Mouse (Mus musculus) MEL (cell line): Measurements from ENCODE around the gene Cln5. TPM values are rescaled to one million over a fixed set of nuclear protein-coding genes. Genes with fewer than 3 reads are reported as not detected.

Experiments used
- DNase-seq: peaks from one replicate; pipeline ENCODE4 v3.0.0; 2011; ENCODE audit warnings: low read depth, low spot score
- H3K27ac ChIP-seq: 2 replicates; pipeline ENCODE4 v1.5.1; 2012; ENCODE audit warnings: low read depth, mild to moderate bottlenecking, control low read depth, low read length, moderate library complexity; ENCODE audit not compliant: control insufficient read depth
- H3K27me3 ChIP-seq, 2 experiments: fragments of 150-350 bp in 1 of 2; sonication (generic) in 1 of 2; 2 replicates each; pipeline ENCODE4 v1.6.1; 2012; ENCODE audit warnings: low read length in 2 of 2, mild to moderate bottlenecking in 2 of 2, improper control_type of control experiment in 1 of 2, moderate library complexity in 1 of 2; ENCODE audit not compliant: insufficient read depth in 2 of 2, control insufficient read depth in 1 of 2
- H3K36me3 ChIP-seq, 2 experiments: 2 replicates each; pipeline ENCODE4 v1.6.1; 2012 to 2014; ENCODE audit warnings: low read length in 2 of 2, improper control_type of control experiment in 1 of 2, inconsistent platforms in 1 of 2, mild to moderate bottlenecking in 1 of 2; ENCODE audit not compliant: insufficient read depth in 2 of 2, control insufficient read depth in 1 of 2
- H3K4me1 ChIP-seq, 2 experiments: fragments of 150-350 bp in 1 of 2; sonication (generic) in 1 of 2; 2 replicates each; pipeline ENCODE4 v1.6.1; 2012; ENCODE audit warnings: low read length in 2 of 2, improper control_type of control experiment in 1 of 2, mild to moderate bottlenecking in 1 of 2; ENCODE audit not compliant: insufficient read depth in 2 of 2, control insufficient read depth in 1 of 2
- H3K4me3 ChIP-seq, 2 experiments: fragments of 150-350 bp in 1 of 2; sonication (generic) in 1 of 2; 2 replicates each; pipeline ENCODE4 v1.5.1; 2012; ENCODE audit warnings: low read depth in 2 of 2, low read length in 2 of 2, mild to moderate bottlenecking in 2 of 2, moderate library complexity in 2 of 2, control low read depth in 1 of 2, improper control_type of control experiment in 1 of 2; ENCODE audit not compliant: control insufficient read depth in 1 of 2, insufficient read depth in 1 of 2
- H3K79me2 ChIP-seq: 2 replicates; pipeline ENCODE4 v1.6.1; 2012; ENCODE audit warnings: mild to moderate bottlenecking, low read length, moderate library complexity; ENCODE audit not compliant: control insufficient read depth, poor library complexity, insufficient read depth
- H3K9ac ChIP-seq: 2 replicates; pipeline ENCODE4 v1.6.1; 2012; ENCODE audit warnings: low read depth, mild to moderate bottlenecking, control low read depth, low read length, moderate library complexity; ENCODE audit not compliant: control insufficient read depth, poor library complexity, severe bottlenecking
- H3K9me3 ChIP-seq: fragments of 150-350 bp; sonication (generic); replicated peaks from 2 replicates; pipeline ENCODE4 v1.6.1; 2012; ENCODE audit warnings: mild to moderate bottlenecking, low read length, improper control_type of control experiment, moderate library complexity; ENCODE audit not compliant: insufficient read depth
- BHLHE40 ChIP-seq: IDR thresholded peaks from 2 replicates; pipeline ENCODE4 v1.6.1; 2012; ENCODE audit warnings: low read depth, mild to moderate bottlenecking, inconsistent platforms, low read length, improper control_type of control experiment, borderline replicate concordance
- ELF1 ChIP-seq: IDR thresholded peaks from 2 replicates; pipeline ENCODE4 v1.6.1; 2014; ENCODE audit warnings: low read depth, mild to moderate bottlenecking, inconsistent platforms, low read length, improper control_type of control experiment, moderate library complexity
- ETS1 ChIP-seq: IDR thresholded peaks from 2 replicates; pipeline ENCODE4 v1.6.1; 2012; ENCODE audit warnings: low read depth, mild to moderate bottlenecking, inconsistent platforms, low read length, improper control_type of control experiment, moderate library complexity
- KAT2A ChIP-seq: conservative IDR thresholded peaks from 2 replicates; pipeline ENCODE4 v1.6.1; 2012; ENCODE audit warnings: low read depth, low read length, improper control_type of control experiment, inconsistent platforms
- MAX ChIP-seq: IDR thresholded peaks from 2 replicates; pipeline ENCODE4 v1.6.1; 2011; ENCODE audit warnings: low read length, improper control_type of control experiment
- MAZ ChIP-seq: IDR thresholded peaks from 2 replicates; pipeline ENCODE4 v1.6.1; 2012; ENCODE audit warnings: low read depth, mild to moderate bottlenecking, inconsistent platforms, low read length, improper control_type of control experiment
- MEF2A ChIP-seq: IDR thresholded peaks from 2 replicates; pipeline ENCODE4 v1.6.1; 2014; ENCODE audit warnings: low read depth, mild to moderate bottlenecking, inconsistent platforms, low read length, improper control_type of control experiment; ENCODE audit not compliant: poor library complexity, insufficient replicate concordance, severe bottlenecking; ENCODE audit errors: extremely low read depth
- MYC ChIP-seq: IDR thresholded peaks from 2 replicates; pipeline ENCODE4 v1.6.1; 2011; ENCODE audit warnings: low read depth, mild to moderate bottlenecking, low read length, improper control_type of control experiment, moderate library complexity
- NELFE ChIP-seq: IDR thresholded peaks from 2 replicates; pipeline ENCODE4 v1.6.1; 2011; ENCODE audit warnings: low read depth, low read length, improper control_type of control experiment
- NRF1 ChIP-seq: IDR thresholded peaks from 2 replicates; pipeline ENCODE4 v1.6.1; 2014; ENCODE audit warnings: low read depth, mild to moderate bottlenecking, inconsistent platforms, low read length, improper control_type of control experiment, moderate library complexity; ENCODE audit not compliant: poor library complexity, insufficient read depth, severe bottlenecking
- POLR2AphosphoS5 ChIP-seq: IDR thresholded peaks from 2 replicates; pipeline ENCODE4 v1.6.1; 2012; ENCODE audit warnings: low read depth, borderline replicate concordance, mild to moderate bottlenecking, inconsistent platforms, low read length, moderate library complexity, mixed read lengths
- RAD21 ChIP-seq: IDR thresholded peaks from 2 replicates; pipeline ENCODE4 v1.6.1; 2011; ENCODE audit warnings: mild to moderate bottlenecking, low read depth, low read length, improper control_type of control experiment
- SIN3A ChIP-seq: IDR thresholded peaks from 2 replicates; pipeline ENCODE4 v1.6.1; 2012; ENCODE audit warnings: low read length, improper control_type of control experiment, inconsistent platforms
- SMC3 ChIP-seq: IDR thresholded peaks from 2 replicates; pipeline ENCODE4 v1.6.1; 2011; ENCODE audit warnings: low read depth, low read length, improper control_type of control experiment
- TBP ChIP-seq: IDR thresholded peaks from 2 replicates; pipeline ENCODE4 v1.8.0; 2011; ENCODE audit warnings: low read depth, low read length, improper control_type of control experiment
- TCF12 ChIP-seq: IDR thresholded peaks from 2 replicates; pipeline ENCODE4 v1.6.1; 2014; ENCODE audit warnings: low read depth, mild to moderate bottlenecking, inconsistent platforms, low read length, improper control_type of control experiment, moderate library complexity
- UBTF ChIP-seq: IDR thresholded peaks from 2 replicates; pipeline ENCODE4 v1.6.1; 2012; ENCODE audit warnings: low read depth, mild to moderate bottlenecking, inconsistent platforms, low read length, improper control_type of control experiment, moderate library complexity, borderline replicate concordance; ENCODE audit not compliant: insufficient read depth
- USF1 ChIP-seq: IDR thresholded peaks from 2 replicates; pipeline ENCODE4 v1.6.1; 2014; ENCODE audit warnings: low read depth, mild to moderate bottlenecking, inconsistent platforms, low read length, improper control_type of control experiment, moderate library complexity
- ZC3H11A ChIP-seq: IDR thresholded peaks from 2 replicates; pipeline ENCODE4 v1.6.1; 2012; ENCODE audit warnings: low read depth, mild to moderate bottlenecking, inconsistent platforms, low read length, improper control_type of control experiment
- polyA plus RNA-seq, 2 experiments: library from polyadenylated mRNA; stranded (reverse) in 1 of 2; unstranded in 1 of 2; fragments of >175 nt in 1 of 2; fragments of >200 nt in 1 of 2; gene quantifications; 2 replicates each; pipeline versions ENCODE4 v1.2.1 to v1.2.4; 2012; ENCODE audit warnings: low replicate concordance in 2 of 2, low read depth in 1 of 2; ENCODE audit not compliant: insufficient read length in 2 of 2, insufficient read depth in 1 of 2, missing spikeins in 1 of 2
- total RNA-seq: library from RNA; depleted of rRNA; stranded (reverse); fragments of 300-350 nt; gene quantifications from 2 replicates; pipeline ENCODE4 v1.2.3, GENCODE M21; 2012

Gene Cln5
- total and polyA plus RNA-seq, 3 experiments = 12.3 to 99.4 (median 15.9) TPM

DNA sequence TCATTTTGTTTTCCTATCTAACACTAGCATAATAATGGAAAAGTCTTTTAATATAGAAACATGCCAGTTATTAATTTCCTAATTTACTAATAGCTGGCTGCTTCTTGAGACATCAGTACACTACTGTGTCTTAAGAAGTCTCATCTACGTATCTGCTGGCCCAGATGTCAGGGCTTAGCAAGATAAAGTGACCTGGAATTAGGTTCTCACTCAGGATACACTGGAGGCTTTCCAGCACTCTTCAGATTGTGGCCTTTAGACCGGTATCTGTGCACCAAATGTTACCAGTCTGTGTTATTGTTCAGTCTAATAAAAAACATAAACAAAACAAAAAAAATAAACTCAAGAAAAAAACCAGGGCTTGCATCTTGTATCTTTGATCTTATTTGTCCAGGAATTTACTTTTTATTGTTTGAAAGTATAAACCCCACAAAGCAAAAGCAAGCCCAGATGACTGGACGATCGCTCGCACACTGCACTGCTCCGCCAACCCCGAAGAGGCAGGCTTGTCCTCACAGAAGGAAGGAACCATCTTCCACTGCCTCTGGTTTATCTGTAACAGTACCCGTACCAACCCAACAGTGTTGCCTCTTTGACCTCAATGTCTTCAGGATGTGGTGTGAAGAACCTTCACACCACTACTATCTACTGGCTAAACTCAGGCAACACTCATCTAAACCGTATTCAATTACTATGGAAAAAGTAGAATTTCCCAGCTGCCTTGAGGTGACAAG, 7.4 kb downstream of the Cln5 start:
- H3K9me3 ChIP-seq = no peaks in the 10 kb centered on the region
- no peak overlapping the region for H3K27ac ChIP-seq
- no peak overlapping the region for H3K4me3 ChIP-seq
- TF ChIP-seq TCF12 = no peak
- TF ChIP-seq NELFE = no peak
- TF ChIP-seq POLR2AphosphoS5 = no peak
- no peaks in the 10 kb centered on the region for H3K4me1 ChIP-seq
- H3K36me3 ChIP-seq = peaks cover 0 to 4% of the 10 kb centered on the region in 2 experiments; a peak in 2 of 4 replicates
- no peaks in the 10 kb centered on the region for H3K27me3 ChIP-seq
- no peaks in the 10 kb centered on the region; the same call in 1 of the 2 replicates for H3K79me2 ChIP-seq
- no peak overlapping the region for H3K9ac ChIP-seq
- no peak for DNase-seq

- H3K27ac ChIP-seq = no peak overlapping the region
- no peak for DNase-seq
- TF ChIP-seq MYC (no peak), TBP (no peak), ETS1 (no peak), NRF1 (no peak)
- no peaks in the 10 kb centered on the region for H3K4me1 ChIP-seq
- H3K4me3 ChIP-seq = no peak overlapping the region
- no peaks in the 10 kb centered on the region; the same call in 1 of the 2 replicates for H3K79me2 ChIP-seq
- no peak overlapping the region for H3K9ac ChIP-seq
- H3K27me3 ChIP-seq = no peaks in the 10 kb centered on the region
- no peaks in the 10 kb centered on the region for H3K9me3 ChIP-seq
- H3K36me3 ChIP-seq = peaks cover 2 to 9% of the 10 kb centered on the region in 2 experiments; a peak in 3 of 4 replicates
Measured at GRCm38 (mm10) chr14:103078006-103078912, 8.2 kb downstream of the Cln5 start.

DNA sequence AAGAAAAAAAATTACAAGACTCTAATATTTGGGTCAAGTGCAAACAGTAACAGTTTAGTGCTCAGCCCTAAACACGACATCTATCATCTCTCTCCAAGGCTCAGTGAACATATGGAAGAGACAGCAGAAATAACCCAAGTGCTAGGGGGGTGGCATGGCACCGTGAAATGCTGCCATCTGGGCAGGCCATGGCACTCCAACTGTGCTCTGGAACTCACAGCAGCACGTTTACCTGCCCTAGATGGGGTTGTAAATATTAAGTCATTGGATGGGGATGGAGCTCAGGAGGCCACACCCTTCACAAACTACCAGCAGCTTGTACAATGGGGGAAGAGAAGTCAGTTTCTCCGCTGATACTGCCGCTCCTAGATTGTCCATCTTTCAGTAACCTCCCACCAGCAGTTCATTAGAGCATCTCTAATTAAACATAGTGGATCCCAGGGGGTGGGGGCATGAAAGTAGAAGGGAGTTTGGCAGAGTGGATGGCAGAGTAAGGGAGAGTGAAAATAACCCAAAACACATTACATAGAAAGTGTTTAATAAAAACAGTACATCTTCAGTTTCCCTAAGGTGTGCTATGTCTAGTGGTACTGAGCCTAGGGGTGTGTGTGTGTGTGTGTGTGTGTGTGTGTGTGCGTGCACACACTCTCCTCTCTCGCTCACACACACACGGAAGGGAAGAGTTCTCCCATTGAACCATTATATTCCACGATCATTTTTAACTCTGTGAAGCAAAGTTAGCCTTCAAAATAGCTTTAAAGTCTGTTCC, 9.4 kb downstream of the Cln5 start:
- no peaks in the 10 kb centered on the region for H3K9me3 ChIP-seq
- DNase-seq = no peak
- no peak overlapping the region for H3K27ac ChIP-seq
- no peak overlapping the region for H3K4me3 ChIP-seq
- H3K36me3 ChIP-seq = peaks cover 2 to 10% of the 10 kb centered on the region in 2 experiments; a peak in 3 of 4 replicates
- no peaks in the 10 kb centered on the region for H3K4me1 ChIP-seq
- no peaks in the 10 kb centered on the region; the same call in 1 of the 2 replicates for H3K79me2 ChIP-seq
- no peak overlapping the region for H3K9ac ChIP-seq
- no peaks in the 10 kb centered on the region for H3K27me3 ChIP-seq
- TF ChIP-seq MEF2A (no peak), MAX (no peak), ZC3H11A (no peak), KAT2A (no peak), USF1 (no peak), ETS1 (no peak), ELF1 (no peak), BHLHE40 (no peak), RAD21 (no peak), SMC3 (no peak), UBTF (no peak), MAZ (no peak), SIN3A (no peak), NRF1 (no peak), NELFE (no peak)
